ENCODE assay signal across 30 mouse cellular contexts in the genomic region with DNA sequence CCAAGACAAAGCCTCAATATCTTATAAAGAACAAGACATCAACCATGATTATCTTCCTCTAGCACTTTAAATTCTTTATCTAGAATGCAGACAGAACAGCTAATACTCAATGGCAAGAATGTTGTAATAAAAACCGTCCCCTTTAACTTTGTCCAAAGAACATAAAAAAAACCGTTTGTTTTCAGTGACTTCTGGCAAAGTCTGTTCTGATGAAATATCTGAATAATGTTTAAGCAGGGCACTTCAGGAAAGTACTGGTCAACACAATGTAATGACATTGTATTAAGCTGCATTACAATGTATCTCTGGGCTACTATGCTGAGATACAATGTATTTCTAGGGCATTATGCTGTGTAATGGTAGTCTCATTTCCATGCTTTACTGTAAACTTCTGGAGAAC. TPM values are rescaled to one million over a fixed set of nuclear protein-coding genes. Genes with fewer than 3 reads are reported as not detected.
"Had no signal": no experiment of that assay in that cellular context is flagged by ENCODE, and none has a peak within 500 bp of the region (broad histone marks: within the 10 kb centered on the region; RNA-seq: fewer than 3 reads in every experiment).

No protein-coding gene starts in this region.

- H3K27me3 ChIP-seq: forebrain, embryonic 15.5 days; heart, embryonic 13.5 days; heart, embryonic 15.5 days; hindbrain, embryonic 13.5 days; hindbrain, embryonic 15.5 days; limb, embryonic 13.5 days had no signal

- H3K36me3 ChIP-seq: forebrain, embryonic 15.5 days; heart, embryonic 13.5 days; heart, embryonic 15.5 days; hindbrain, embryonic 13.5 days; hindbrain, embryonic 15.5 days; limb, embryonic 13.5 days had no signal

- H3K9me3 ChIP-seq: forebrain, embryonic 15.5 days; heart, embryonic 13.5 days; heart, embryonic 15.5 days; hindbrain, embryonic 13.5 days; hindbrain, embryonic 15.5 days; limb, embryonic 13.5 days had no signal

- H3K4me3 ChIP-seq: forebrain, embryonic 15.5 days; heart, adult 2 months; heart, embryonic 13.5 days; heart, embryonic 15.5 days; hindbrain, embryonic 13.5 days; hindbrain, embryonic 15.5 days; limb, embryonic 13.5 days had no signal

- H3K9ac ChIP-seq: forebrain, embryonic 15.5 days; forebrain, postnatal 0 days; heart, embryonic 13.5 days; heart, embryonic 15.5 days; hindbrain, embryonic 13.5 days; hindbrain, embryonic 15.5 days; limb, embryonic 13.5 days had no signal

- DNase-seq: forebrain, postnatal 0 days; gastrocnemius, postnatal 14 days; gastrocnemius, postnatal 36 days; heart, adult 11 months; heart, adult 2 months; heart, postnatal 14 days; heart, postnatal 36 days; kidney, adult 11 months; kidney, adult 8-10 months; kidney, postnatal 14 days; kidney, postnatal 36 days; layer of hippocampus, adult 9-11 months; layer of hippocampus, postnatal 36 days; left cerebral cortex, postnatal 4 days had no signal

- H3K4me2 ChIP-seq: forebrain, embryonic 15.5 days; heart, embryonic 11.5 days; heart, embryonic 13.5 days; heart, embryonic 15.5 days; hindbrain, embryonic 13.5 days; hindbrain, embryonic 15.5 days; limb, embryonic 13.5 days had no signal

- ATAC-seq: forebrain, embryonic 15.5 days; forebrain, postnatal 0 days; hindbrain, postnatal 0 days; intestine, embryonic 16.5 days had no signal

- H3K27ac ChIP-seq: forebrain, embryonic 15.5 days; heart, adult 2 months; heart, embryonic 13.5 days; heart, embryonic 15.5 days; hindbrain, embryonic 13.5 days; hindbrain, embryonic 15.5 days; hindbrain, postnatal 0 days; limb, embryonic 13.5 days had no signal

- H3K4me1 ChIP-seq: forebrain, embryonic 15.5 days; heart, embryonic 13.5 days; heart, embryonic 15.5 days; hindbrain, embryonic 13.5 days; hindbrain, embryonic 15.5 days had no signal

RNA-seq across cellular contexts. Expression of a gene that starts 5.9 kb away (rescaled TPM):
- polyA plus RNA-seq: forebrain, embryonic 15.5 days; forebrain, postnatal 0 days; gonadal fat pad, adult 2 months; heart, adult 2 months; heart, embryonic 11.5 days; heart, embryonic 13.5 days; heart, embryonic 15.5 days; hindbrain, embryonic 11.5 days; hindbrain, embryonic 13.5 days; hindbrain, embryonic 15.5 days; hindbrain, postnatal 0 days; intestine, embryonic 14.5 days; kidney, embryonic 14.5 days; kidney, embryonic 16.5 days; large intestine, adult 2 months; limb, embryonic 11.5 days; limb, embryonic 13.5 days had no signal
